Mouse (Mus musculus): Measurements from ENCODE around the gene Prokr2. TPM values are rescaled to one million over a fixed set of nuclear protein-coding genes. Genes with fewer than 3 reads are reported as not detected.
A peak's percentile ranks its signal among the peaks of the same experiment; 100 is the strongest.

The Prokr2 gene
- polyA plus RNA-seq, 1 experiment from 2014 or later, result 2.5 TPM

GRCm38 (mm10) chr2:132384511-132385193 lies 595 bp downstream of the Prokr2 start:
- Histone ChIP-seq H3K4me2 (peak overlapping the region; percentile 96), H3K9me3 (no peaks in the 10 kb centered on the region), H3K9ac (replicated peaks) (peak overlapping the region; percentile 59), H3K4me3 (replicated peaks) (peak overlapping the region; percentile 57), H3K27ac (no peak overlapping the region), H3K36me3 (no peaks in the 10 kb centered on the region), H3K4me1 (replicated peaks) (peaks cover 11% of the 10 kb centered on the region), H3K27me3 (peaks cover 34% of the 10 kb centered on the region)
- WGBS, result under 1% methylated on average over 31 of the region's 31 CpGs
- 0 out of 2 replicates have a peak, but pooled peaks have one; percentile 23 for ATAC-seq (ENCODE audit: insufficient number of reproducible peaks, insufficient read depth, low FRiP score, low TSS enrichment, low read depth)

GRCm38 (mm10) chr2:132382308-132382707 lies 2.9 kb downstream of the Prokr2 start:
- Histone ChIP-seq H3K4me3 (replicated peaks) (no peak overlapping the region), H3K36me3 (no peaks in the 10 kb centered on the region), H3K4me2 (no peak overlapping the region), H3K27me3 (peaks cover 34% of the 10 kb centered on the region), H3K9ac (replicated peaks) (no peak overlapping the region), H3K27ac (no peak overlapping the region), H3K9me3 (no peaks in the 10 kb centered on the region), H3K4me1 (replicated peaks) (peaks cover 11% of the 10 kb centered on the region)
- WGBS, result 62% methylated on average over 2 of the region's 2 CpGs
- no peak for ATAC-seq (ENCODE audit: insufficient number of reproducible peaks, insufficient read depth, low FRiP score, low TSS enrichment, low read depth)

- Histone ChIP-seq H3K36me3 (no peaks in the 10 kb centered on the region), H3K4me3 (replicated peaks) (no peak overlapping the region), H3K9me3 (no peaks in the 10 kb centered on the region), H3K27me3 (peaks cover 18% of the 10 kb centered on the region), H3K4me1 (replicated peaks) (peaks cover 5% of the 10 kb centered on the region), H3K9ac (replicated peaks) (no peak overlapping the region), H3K4me2 (no peak overlapping the region), H3K27ac (no peak overlapping the region)
- no peak for ATAC-seq (ENCODE audit: insufficient number of reproducible peaks, insufficient read depth, low FRiP score, low TSS enrichment, low read depth)
- 57% methylated on average over 4 of the region's 4 CpGs for WGBS
Measured at GRCm38 (mm10) chr2:132379690-132380089, 5.6 kb downstream of the Prokr2 start.

- WGBS, result 71% methylated on average over 10 of the region's 10 CpGs
- Histone ChIP-seq H3K36me3 (no peaks in the 10 kb centered on the region), H3K9me3 (no peaks in the 10 kb centered on the region), H3K27me3 (peaks cover 10% of the 10 kb centered on the region), H3K4me2 (no peak overlapping the region), H3K27ac (no peak overlapping the region), H3K9ac (replicated peaks) (no peak overlapping the region), H3K4me1 (replicated peaks) (no peaks in the 10 kb centered on the region), H3K4me3 (replicated peaks) (no peak overlapping the region)
- ATAC-seq (ENCODE audit: insufficient number of reproducible peaks, insufficient read depth, low FRiP score, low TSS enrichment, low read depth), result no peak
Measured at GRCm38 (mm10) chr2:132378602-132379150, 6.6 kb downstream of the Prokr2 start.

- no peak overlapping the region for H3K9ac ChIP-seq (replicated peaks)
- H3K4me2 ChIP-seq, result no peak overlapping the region
- no peaks in the 10 kb centered on the region for H3K36me3 ChIP-seq
- H3K4me1 ChIP-seq (replicated peaks), result no peaks in the 10 kb centered on the region
- ATAC-seq (ENCODE audit: insufficient number of reproducible peaks, insufficient read depth, low FRiP score, low TSS enrichment, low read depth), result no peak
- H3K9me3 ChIP-seq, result no peaks in the 10 kb centered on the region
- H3K27ac ChIP-seq, result no peak overlapping the region
- H3K4me3 ChIP-seq (replicated peaks), result no peak overlapping the region
- 85% methylated on average over 2 of the region's 2 CpGs for WGBS
- no peaks in the 10 kb centered on the region; the same call in 1 of the 2 replicates for H3K27me3 ChIP-seq
Measured at GRCm38 (mm10) chr2:132377436-132377835, 7.8 kb downstream of the Prokr2 start.

- no peak overlapping the region for H3K9ac ChIP-seq (replicated peaks)
- ATAC-seq (ENCODE audit: insufficient number of reproducible peaks, insufficient read depth, low FRiP score, low TSS enrichment, low read depth), result no peak
- no peaks in the 10 kb centered on the region for H3K27me3 ChIP-seq
- H3K36me3 ChIP-seq, result no peaks in the 10 kb centered on the region
- no peak overlapping the region for H3K27ac ChIP-seq
- no peaks in the 10 kb centered on the region for H3K9me3 ChIP-seq
- 68% methylated on average over 3 of the region's 3 CpGs for WGBS
- no peak overlapping the region for H3K4me3 ChIP-seq (replicated peaks)
- H3K4me2 ChIP-seq, result no peak overlapping the region
- no peaks in the 10 kb centered on the region for H3K4me1 ChIP-seq (replicated peaks)
Measured at GRCm38 (mm10) chr2:132375721-132376120, 9.5 kb downstream of the Prokr2 start.

DNA sequence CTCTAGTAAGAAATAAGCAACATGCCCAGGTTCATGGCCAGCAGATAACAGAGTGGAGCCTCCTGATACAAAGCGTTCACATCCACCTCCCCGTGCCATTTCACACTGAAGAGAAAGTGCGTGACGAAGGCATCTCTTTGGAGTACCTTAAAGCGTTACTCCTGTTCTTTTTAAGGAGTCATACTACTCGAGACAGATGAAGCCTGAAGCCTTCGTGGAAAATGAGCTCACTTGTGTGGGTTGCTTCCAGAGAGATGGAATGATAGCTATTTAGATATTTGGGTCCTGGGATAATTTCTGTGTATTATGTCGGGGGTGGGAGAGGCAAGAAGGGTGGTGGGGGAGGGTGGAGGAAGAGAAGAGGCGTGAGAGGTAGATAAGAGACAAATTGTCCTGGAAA lies 10.1 kb downstream of the Prokr2 start:
- H3K27ac ChIP-seq, result no peak overlapping the region
- no peaks in the 10 kb centered on the region for H3K36me3 ChIP-seq
- H3K9me3 ChIP-seq, result no peaks in the 10 kb centered on the region
- no peak overlapping the region for H3K4me2 ChIP-seq
- no peak overlapping the region for H3K9ac ChIP-seq (replicated peaks)
- no peak overlapping the region for H3K4me3 ChIP-seq (replicated peaks)
- ATAC-seq (ENCODE audit: insufficient number of reproducible peaks, insufficient read depth, low FRiP score, low TSS enrichment, low read depth), result no peak
- H3K27me3 ChIP-seq, result no peaks in the 10 kb centered on the region
- WGBS, result 82% methylated on average over 9 of the region's 9 CpGs
- no peaks in the 10 kb centered on the region for H3K4me1 ChIP-seq (replicated peaks)

DNA sequence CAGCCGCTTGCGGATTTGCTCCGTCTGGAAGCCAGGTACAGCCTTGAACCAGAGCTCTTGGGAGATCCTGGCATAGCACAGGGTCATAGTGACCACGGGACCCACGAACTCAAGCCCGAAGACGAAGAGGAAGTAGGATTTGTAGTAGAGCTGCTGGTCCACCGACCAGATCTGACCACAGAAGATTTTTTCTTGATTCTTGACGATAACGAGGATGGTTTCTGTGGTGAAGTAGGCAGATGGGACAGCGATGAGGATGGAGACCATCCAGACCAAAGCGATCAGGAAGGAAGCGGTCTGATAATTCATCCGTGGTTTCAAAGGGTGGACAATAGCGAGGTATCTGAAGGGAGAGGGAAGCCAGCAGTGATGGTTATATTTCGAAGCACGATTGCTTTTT lies 11.5 kb downstream of the Prokr2 start:
- H3K4me2 ChIP-seq, result no peak overlapping the region
- no peaks in the 10 kb centered on the region for H3K27me3 ChIP-seq
- H3K4me1 ChIP-seq (replicated peaks), result no peaks in the 10 kb centered on the region
- H3K4me3 ChIP-seq (replicated peaks), result no peak overlapping the region
- no peak overlapping the region for H3K9ac ChIP-seq (replicated peaks)
- ATAC-seq (ENCODE audit: insufficient number of reproducible peaks, insufficient read depth, low FRiP score, low TSS enrichment, low read depth), result no peak
- 90% methylated on average over 17 of the region's 17 CpGs for WGBS
- no peaks in the 10 kb centered on the region for H3K9me3 ChIP-seq
- H3K27ac ChIP-seq, result no peak overlapping the region
- no peaks in the 10 kb centered on the region for H3K36me3 ChIP-seq

DNA sequence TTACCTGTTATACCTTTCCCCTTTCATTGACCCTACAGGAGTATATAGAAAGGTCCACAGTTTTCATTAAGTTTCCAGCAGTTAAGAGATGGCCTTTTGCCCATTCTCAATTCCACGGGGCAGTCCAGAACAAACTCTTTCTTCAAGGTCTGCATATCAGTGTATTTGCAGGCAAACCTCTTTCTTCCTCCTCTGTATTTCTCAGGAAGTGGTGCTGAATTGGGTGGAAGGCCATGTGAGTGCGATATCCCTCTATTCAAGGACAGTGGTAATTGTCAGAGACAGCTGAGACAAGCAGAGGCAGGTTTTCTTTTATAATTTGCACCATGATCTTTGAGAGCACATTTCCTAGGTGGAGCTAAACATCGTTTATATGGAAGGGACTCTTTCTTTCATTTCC lies 16.8 kb downstream of the Prokr2 start:
- no peaks in the 10 kb centered on the region for H3K36me3 ChIP-seq
- no peak overlapping the region for H3K4me2 ChIP-seq
- no peak overlapping the region for H3K27ac ChIP-seq
- H3K4me1 ChIP-seq (replicated peaks), result no peaks in the 10 kb centered on the region
- no peak for ATAC-seq (ENCODE audit: insufficient number of reproducible peaks, insufficient read depth, low FRiP score, low TSS enrichment, low read depth)
- no peak overlapping the region for H3K4me3 ChIP-seq (replicated peaks)
- H3K9me3 ChIP-seq, result no peaks in the 10 kb centered on the region
- 85% methylated on average over 3 of the region's 3 CpGs for WGBS
- H3K27me3 ChIP-seq, result no peaks in the 10 kb centered on the region
- no peak overlapping the region for H3K9ac ChIP-seq (replicated peaks)

DNA sequence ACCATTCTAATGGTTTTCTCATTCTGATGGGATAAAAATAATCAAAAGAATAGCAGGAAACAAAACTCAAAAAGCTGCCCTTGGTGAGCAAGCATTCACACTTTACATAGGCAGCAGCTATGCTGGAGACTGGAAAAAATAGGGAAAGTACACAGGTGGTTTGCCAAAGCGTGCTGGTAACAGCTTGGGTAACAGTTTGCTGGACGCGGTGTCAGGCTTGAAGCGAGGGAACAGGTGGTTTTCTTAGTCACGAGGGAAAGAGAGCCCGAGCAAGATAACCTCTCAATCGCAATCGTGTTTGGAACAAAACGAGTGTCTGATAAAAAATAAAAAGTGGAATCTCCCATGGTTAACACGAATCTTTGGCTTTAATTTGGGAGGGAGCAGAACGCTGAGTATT lies 41.4 kb downstream of the Prokr2 start:
- H3K36me3 ChIP-seq, result no peaks in the 10 kb centered on the region
- 81% methylated on average over 11 of the region's 11 CpGs for WGBS
- no peak overlapping the region for H3K4me3 ChIP-seq (replicated peaks)
- no peak for ATAC-seq (ENCODE audit: insufficient number of reproducible peaks, insufficient read depth, low FRiP score, low TSS enrichment, low read depth)
- H3K9me3 ChIP-seq, result no peaks in the 10 kb centered on the region
- H3K27me3 ChIP-seq, result no peaks in the 10 kb centered on the region
- H3K27ac ChIP-seq, result no peak overlapping the region
- no peaks in the 10 kb centered on the region for H3K4me1 ChIP-seq (replicated peaks)
- H3K4me2 ChIP-seq, result no peak overlapping the region
- no peak overlapping the region for H3K9ac ChIP-seq (replicated peaks)

- no peaks in the 10 kb centered on the region for H3K9me3 ChIP-seq
- 88% methylated on average over 3 of the region's 3 CpGs for WGBS
Measured at GRCm38 (mm10) chr2:132341293-132341692, 44.0 kb downstream of the Prokr2 start.

DNA sequence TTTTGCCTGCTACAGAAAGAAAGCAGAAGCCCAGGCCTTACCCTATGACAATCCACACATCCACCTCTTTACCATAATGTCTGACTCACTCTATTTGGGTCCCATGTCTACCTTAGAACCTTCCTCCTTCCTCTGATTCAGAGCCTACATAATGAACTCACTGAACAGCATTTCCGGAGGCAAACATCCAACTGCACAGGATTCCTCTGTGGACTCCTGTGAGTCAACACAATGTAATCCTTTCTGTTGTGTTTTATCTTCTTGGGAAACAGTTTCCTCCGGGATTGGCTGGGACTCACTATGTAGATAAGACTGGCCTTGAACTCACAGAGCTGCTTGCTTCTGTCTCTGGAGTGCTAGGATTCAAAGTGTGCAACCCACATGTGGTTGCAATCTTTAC lies 44.9 kb downstream of the Prokr2 start:
- H3K4me1 ChIP-seq (replicated peaks), result no peaks in the 10 kb centered on the region
- H3K9ac ChIP-seq (replicated peaks), result no peak overlapping the region
- H3K27me3 ChIP-seq, result no peaks in the 10 kb centered on the region
- no peaks in the 10 kb centered on the region for H3K9me3 ChIP-seq
- H3K4me3 ChIP-seq (replicated peaks), result no peak overlapping the region
- H3K27ac ChIP-seq, result no peak overlapping the region
- no peak for ATAC-seq (ENCODE audit: insufficient number of reproducible peaks, insufficient read depth, low FRiP score, low TSS enrichment, low read depth)
- 72% methylated on average over 2 of the region's 2 CpGs for WGBS
- no peak overlapping the region for H3K4me2 ChIP-seq
- H3K36me3 ChIP-seq, result no peaks in the 10 kb centered on the region

More at GRCm38 (mm10) chr2:132341293-132341692, 44.0 kb downstream of the Prokr2 start:
- H3K4me2 ChIP-seq, result no peak overlapping the region
- no peaks in the 10 kb centered on the region for H3K36me3 ChIP-seq
- no peak overlapping the region for H3K4me3 ChIP-seq (replicated peaks)
- H3K27me3 ChIP-seq, result no peaks in the 10 kb centered on the region
- no peaks in the 10 kb centered on the region for H3K4me1 ChIP-seq (replicated peaks)
- no peak for ATAC-seq (ENCODE audit: insufficient number of reproducible peaks, insufficient read depth, low FRiP score, low TSS enrichment, low read depth)
- H3K27ac ChIP-seq, result no peak overlapping the region
- H3K9ac ChIP-seq (replicated peaks), result no peak overlapping the region
